Mouse (Mus musculus) CH12.LX (cell line): ENCODE results near the gene Srrm1.

Experiments
- CTCF ChIP-seq, 2 experiments: IDR thresholded peaks in 1 of 2; conservative IDR thresholded peaks in 1 of 2; 2 replicates each; pipeline ENCODE4 v1.5.1; 2011 to 2012; ENCODE audit warnings: low read depth in 2 of 2, low read length in 2 of 2, improper control_type of control experiment in 1 of 2, inconsistent platforms in 1 of 2, mild to moderate bottlenecking in 1 of 2, moderate library complexity in 1 of 2
- EP300 ChIP-seq: IDR thresholded peaks from 2 replicates; pipeline ENCODE4 v1.6.1; 2011; ENCODE audit warnings: low read length, improper control_type of control experiment
- GABPA ChIP-seq: IDR thresholded peaks from 2 replicates; pipeline ENCODE4 v1.6.1; 2012; ENCODE audit warnings: low read depth, low read length, improper control_type of control experiment, inconsistent platforms; ENCODE audit not compliant: insufficient replicate concordance
- HCFC1 ChIP-seq: IDR thresholded peaks from 2 replicates; pipeline ENCODE4 v1.6.1; 2012; ENCODE audit warnings: low read depth, mild to moderate bottlenecking, inconsistent platforms, low read length, improper control_type of control experiment
- MXI1 ChIP-seq: IDR thresholded peaks from 2 replicates; pipeline ENCODE4 v1.6.1; 2011; ENCODE audit warnings: mild to moderate bottlenecking, low read depth, low read length, improper control_type of control experiment
- MYC ChIP-seq: IDR thresholded peaks from 2 replicates; pipeline ENCODE4 v1.6.1; 2011; ENCODE audit warnings: low read depth, mild to moderate bottlenecking, improper control_type of control experiment, low read length
- NELFE ChIP-seq: IDR thresholded peaks from 2 replicates; pipeline ENCODE4 v1.6.1; 2011; ENCODE audit warnings: low read depth, low read length, improper control_type of control experiment
- POLR2A ChIP-seq: IDR thresholded peaks from 2 replicates; pipeline ENCODE4 v1.6.1; 2011; ENCODE audit warnings: low read depth, mild to moderate bottlenecking, improper control_type of control experiment, low read length
- POLR2AphosphoS2 ChIP-seq: IDR thresholded peaks from 2 replicates; pipeline ENCODE4 v1.6.1; 2011; ENCODE audit warnings: low read depth, low read length, improper control_type of control experiment
- RAD21 ChIP-seq: IDR thresholded peaks from 2 replicates; pipeline ENCODE4 v1.6.1; 2011; ENCODE audit warnings: low read depth, mild to moderate bottlenecking, low read length, improper control_type of control experiment, moderate library complexity
- UBTF ChIP-seq: IDR thresholded peaks from 2 replicates; pipeline ENCODE4 v1.6.1; 2012; ENCODE audit warnings: low read depth, mild to moderate bottlenecking, inconsistent platforms, low read length, improper control_type of control experiment, moderate library complexity
- USF2 ChIP-seq: conservative IDR thresholded peaks from 2 replicates; pipeline ENCODE4 v1.6.1; 2011; ENCODE audit warnings: low read depth, low read length, improper control_type of control experiment

- TF ChIP-seq MXI1 (no peak), CTCF (conservative IDR thresholded peaks at IDR 0.05 in 1 of 2, IDR thresholded peaks at IDR 0.05 in 1 of 2; ENCODE audit: low read depth in 2 of 2, low read length in 2 of 2) (no peak), MYC (no peak), RAD21 (no peak), USF2 (no peak), EP300 (no peak), GABPA (no peak), UBTF (no peak), POLR2A (no peak), HCFC1 (no peak), POLR2AphosphoS2 (no peak), NELFE (no peak)
These were observed 39.9 kb downstream of the Srrm1 start for GRCm38 (mm10) chr4:135313111-135313691.
